Mouse (Mus musculus) kidney, embryonic 16.5 days (tissue): Measurements from ENCODE around the gene Sh3bp2. TPM values are rescaled to one million over a fixed set of nuclear protein-coding genes. Genes with fewer than 3 reads are reported as not detected.

Experiments
- ATAC-seq: fragments of 200-750 bp; cut with Nextera tagmentation; 2 replicates; pipeline ENCODE4 v1.8.0; 2017; ENCODE audit warnings: moderate TSS enrichment; ENCODE audit not compliant: low FRiP score, low TSS enrichment
- H3K27ac ChIP-seq: fragments of 300-500 bp; sonication (generic); 2 replicates; pipeline ENCODE4 v1.5.1; 2014; ENCODE audit warnings: low read length
- H3K27me3 ChIP-seq: fragments of 300-500 bp; sonication (generic); 2 replicates; pipeline ENCODE4 v1.6.1; 2014; ENCODE audit warnings: low read length, control low read depth, mixed read lengths; ENCODE audit not compliant: insufficient read depth
- H3K36me3 ChIP-seq: fragments of 300-500 bp; sonication (generic); 2 replicates; pipeline ENCODE4 v1.6.1; 2014; ENCODE audit warnings: low read length, control low read depth, mixed read lengths; ENCODE audit not compliant: insufficient read depth
- H3K4me1 ChIP-seq: fragments of 300-500 bp; sonication (generic); 2 replicates; pipeline ENCODE4 v1.6.1; 2014; ENCODE audit warnings: low read length, control low read depth, mixed read lengths; ENCODE audit not compliant: insufficient read depth
- H3K4me2 ChIP-seq: fragments of 300-500 bp; sonication (generic); replicated peaks from 2 replicates; pipeline ENCODE4 v1.6.1; 2014; ENCODE audit warnings: low read depth, low read length
- H3K4me3 ChIP-seq: fragments of 300-500 bp; sonication (generic); 2 replicates; pipeline ENCODE4 v1.5.1; 2014; ENCODE audit warnings: mild to moderate bottlenecking, low read length
- H3K9ac ChIP-seq: fragments of 300-500 bp; sonication (generic); replicated peaks from 2 replicates; pipeline ENCODE4 v1.6.1; 2014; ENCODE audit warnings: low read length
- H3K9me3 ChIP-seq: fragments of 300-500 bp; sonication (generic); 2 replicates; pipeline ENCODE4 v1.6.1; 2016; ENCODE audit warnings: low read length, control low read depth
- WGBS: fragments of 180-500 bp; shearing (Covaris S2); extraction: QIAGEN DNeasy Blood & Tissue Kit; methylation state at CpG from one replicate; pipeline ENCODE4 v1.1.7; 2014; 5-methylcytosine and 5-hydroxymethylcytosine counted together
- polyA plus RNA-seq: library from polyadenylated mRNA; unstranded; fragments of >200 nt; fragmentation: Nextera tagmentation; extraction: Ambion mirVana; gene quantifications from 2 replicates; pipeline ENCODE4 v1.2.1, GENCODE M21; 2015

The Sh3bp2 gene
- 5.6 and 9.5 TPM in 2 replicates for polyA plus RNA-seq

- 2% methylated on average over 36 of the region's 38 CpGs for WGBS
- no peaks in the 10 kb centered on the region for H3K9me3 ChIP-seq
- H3K4me2 ChIP-seq: peak within 1 kb of the TSS; percentile 64
- H3K36me3 ChIP-seq: no peaks in the 10 kb centered on the region
- peak within 1 kb of the TSS; percentile 57 for H3K9ac ChIP-seq
- peak; percentile 95 for ATAC-seq
- H3K27ac ChIP-seq: no peak within 1 kb of the TSS
- no peaks in the 10 kb centered on the region for H3K27me3 ChIP-seq
- peaks cover 5% of the 10 kb centered on the region; the same call in 1 of the 2 replicates for H3K4me1 ChIP-seq
- peak within 1 kb of the TSS; percentile 54 for H3K4me3 ChIP-seq
These were observed at the start of gene Sh3bp2 for GRCm38 (mm10) chr5:34525663-34526476. Sh3bp2 (plus strand) TSS chr5:34525838.

GRCm38 (mm10) chr5:34480926-34481325 is 44.7 kb upstream of the Sh3bp2 start:
- 75% methylated on average over 3 of the region's 3 CpGs for WGBS
- no peak for ATAC-seq
- Histone ChIP-seq H3K9me3 (no peaks in the 10 kb centered on the region), H3K9ac (no peak overlapping the region), H3K36me3 (peaks cover 54% of the 10 kb centered on the region), H3K27me3 (no peaks in the 10 kb centered on the region), H3K4me3 (no peak overlapping the region), H3K27ac (no peak overlapping the region), H3K4me2 (no peak overlapping the region), H3K4me1 (no peaks in the 10 kb centered on the region)

GRCm38 (mm10) chr5:34485731-34486130 is 39.9 kb upstream of the Sh3bp2 start:
- no peak overlapping the region for H3K4me3 ChIP-seq
- H3K9ac ChIP-seq: no peak overlapping the region
- WGBS: 92% methylated on average over 15 of the region's 15 CpGs
- H3K27me3 ChIP-seq: no peaks in the 10 kb centered on the region
- no peak overlapping the region for H3K27ac ChIP-seq
- H3K36me3 ChIP-seq: peaks cover 27% of the 10 kb centered on the region
- no peak for ATAC-seq
- H3K4me2 ChIP-seq: no peak overlapping the region
- no peaks in the 10 kb centered on the region; the same call in 1 of the 2 replicates for H3K4me1 ChIP-seq
- H3K9me3 ChIP-seq: no peaks in the 10 kb centered on the region

- 76% methylated on average over 6 of the region's 6 CpGs for WGBS
These were observed 38.1 kb upstream of the Sh3bp2 start for GRCm38 (mm10) chr5:34487320-34488090.

GRCm38 (mm10) chr5:34488741-34489417 is 36.8 kb upstream of the Sh3bp2 start:
- H3K4me2 ChIP-seq: no peak overlapping the region
- peaks cover 14% of the 10 kb centered on the region for H3K36me3 ChIP-seq
- no peaks in the 10 kb centered on the region for H3K27me3 ChIP-seq
- peak; percentile 12; the same call in 1 of the 2 replicates for ATAC-seq
- H3K9me3 ChIP-seq: no peaks in the 10 kb centered on the region
- H3K4me3 ChIP-seq: no peak overlapping the region
- no peak overlapping the region for H3K27ac ChIP-seq
- 63% methylated on average over 6 of the region's 6 CpGs for WGBS
- no peaks in the 10 kb centered on the region; the same call in 1 of the 2 replicates for H3K4me1 ChIP-seq
- H3K9ac ChIP-seq: no peak overlapping the region

More at GRCm38 (mm10) chr5:34487320-34488090, 38.1 kb upstream of the Sh3bp2 start:
- H3K27me3 ChIP-seq: no peaks in the 10 kb centered on the region
- no peaks in the 10 kb centered on the region; the same call in 1 of the 2 replicates for H3K4me1 ChIP-seq
- ATAC-seq: no peak
- peaks cover 17% of the 10 kb centered on the region for H3K36me3 ChIP-seq
- H3K27ac ChIP-seq: no peak overlapping the region
- no peak overlapping the region for H3K4me2 ChIP-seq
- H3K9ac ChIP-seq: no peak overlapping the region
- no peaks in the 10 kb centered on the region for H3K9me3 ChIP-seq
- H3K4me3 ChIP-seq: no peak overlapping the region

- WGBS: 68% methylated on average over 3 of the region's 3 CpGs
- H3K27me3 ChIP-seq: no peaks in the 10 kb centered on the region
- H3K36me3 ChIP-seq: peaks cover 14% of the 10 kb centered on the region
- no peak overlapping the region for H3K27ac ChIP-seq
- no peak overlapping the region for H3K4me2 ChIP-seq
- H3K9ac ChIP-seq: no peak overlapping the region
- H3K4me1 ChIP-seq: no peaks in the 10 kb centered on the region; the same call in 1 of the 2 replicates
- ATAC-seq: peak; percentile 51; the same call in 1 of the 2 replicates
- H3K9me3 ChIP-seq: no peaks in the 10 kb centered on the region
- no peak overlapping the region for H3K4me3 ChIP-seq
These were observed 36.2 kb upstream of the Sh3bp2 start for GRCm38 (mm10) chr5:34489418-34489787.

- Histone ChIP-seq H3K27me3 (no peaks in the 10 kb centered on the region), H3K27ac (no peak overlapping the region), H3K4me3 (no peak overlapping the region), H3K4me2 (no peak overlapping the region), H3K9me3 (no peaks in the 10 kb centered on the region), H3K4me1 (no peaks in the 10 kb centered on the region), H3K9ac (no peak overlapping the region), H3K36me3 (peaks cover 11% of the 10 kb centered on the region)
- 66% methylated on average over 6 of the region's 6 CpGs for WGBS
- ATAC-seq: peak; percentile 39; the same call in 1 of the 2 replicates
These were observed 28.9 kb upstream of the Sh3bp2 start for GRCm38 (mm10) chr5:34496745-34497144.

GRCm38 (mm10) chr5:34500886-34501285 is 24.8 kb upstream of the Sh3bp2 start:
- no peak for ATAC-seq
- H3K9ac ChIP-seq: no peak overlapping the region
- no peak overlapping the region for H3K4me2 ChIP-seq
- no peak overlapping the region for H3K4me3 ChIP-seq
- no peaks in the 10 kb centered on the region for H3K4me1 ChIP-seq
- WGBS: 56% methylated on average over 5 of the region's 5 CpGs
- peaks cover 20% of the 10 kb centered on the region for H3K36me3 ChIP-seq
- H3K27ac ChIP-seq: no peak overlapping the region
- H3K27me3 ChIP-seq: no peaks in the 10 kb centered on the region
- H3K9me3 ChIP-seq: no peaks in the 10 kb centered on the region

GRCm38 (mm10) chr5:34501588-34501987 is 24.1 kb upstream of the Sh3bp2 start:
- no peaks in the 10 kb centered on the region for H3K27me3 ChIP-seq
- peaks cover 20% of the 10 kb centered on the region for H3K36me3 ChIP-seq
- WGBS: 78% methylated on average over 3 of the region's 3 CpGs
- H3K4me2 ChIP-seq: no peak overlapping the region
- H3K9me3 ChIP-seq: no peaks in the 10 kb centered on the region
- ATAC-seq: no peak
- H3K4me1 ChIP-seq: no peaks in the 10 kb centered on the region
- H3K9ac ChIP-seq: no peak overlapping the region
- H3K4me3 ChIP-seq: no peak overlapping the region
- H3K27ac ChIP-seq: no peak overlapping the region
